Mouse (Mus musculus) brain, embryonic 18.5 days (tissue): Measurements from ENCODE around the gene Daam1.

Experiments used
- DNase-seq: peaks from one replicate; pipeline ENCODE4 v3.0.0-alpha.2; 2012; ENCODE audit warnings: low read depth, low spot score

The Daam1 gene

DNA sequence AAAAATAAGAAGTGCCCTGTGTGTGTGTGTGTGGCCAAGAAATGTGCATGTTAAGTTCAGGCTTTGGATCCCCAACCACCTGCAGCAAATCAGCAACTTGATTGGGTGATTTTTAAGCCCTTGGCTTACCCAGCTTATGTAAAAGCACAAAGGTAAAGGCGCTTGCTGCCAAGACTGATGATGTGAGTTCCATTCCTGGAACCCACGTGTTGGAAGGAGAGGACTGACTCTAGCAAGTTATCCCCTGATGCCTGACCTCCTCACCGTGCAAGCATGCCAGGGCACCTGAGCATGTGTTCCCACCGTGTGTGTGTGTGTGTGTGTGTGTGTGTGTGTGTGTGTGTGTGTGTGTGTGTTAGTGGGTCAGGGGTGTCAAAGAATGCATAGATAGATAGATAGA lies 166.5 kb downstream of the Daam1 start:
- DNase-seq = no peak

- no peak for DNase-seq
Observed at GRCm38 (mm10) chr12:71998653-71999052, 167.8 kb downstream of the Daam1 start.

DNA sequence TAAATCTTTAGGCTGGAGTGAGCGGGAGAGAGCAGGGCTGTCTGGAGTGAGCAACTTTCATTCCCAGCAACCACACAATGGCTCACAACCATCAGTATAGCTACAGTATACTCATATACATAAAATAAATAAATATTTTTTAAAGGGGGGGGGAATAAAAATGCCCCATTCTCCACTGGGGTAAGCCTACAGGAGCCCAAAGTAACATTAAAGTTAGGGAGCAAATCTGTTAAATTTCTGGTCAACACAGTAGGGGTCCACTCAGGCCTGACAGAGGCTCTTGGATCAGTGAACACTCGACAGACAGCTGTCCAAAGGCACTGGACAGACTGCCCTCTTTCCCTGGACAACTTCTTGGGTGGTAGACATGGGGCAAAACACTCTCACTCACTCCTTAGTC lies 168.8 kb downstream of the Daam1 start:
- no peak for DNase-seq

- DNase-seq = no peak
Observed at GRCm38 (mm10) chr12:72001811-72002210, 170.9 kb downstream of the Daam1 start.

- DNase-seq = no peak
Observed at GRCm38 (mm10) chr12:72005307-72005706, 174.4 kb downstream of the Daam1 start.

DNA sequence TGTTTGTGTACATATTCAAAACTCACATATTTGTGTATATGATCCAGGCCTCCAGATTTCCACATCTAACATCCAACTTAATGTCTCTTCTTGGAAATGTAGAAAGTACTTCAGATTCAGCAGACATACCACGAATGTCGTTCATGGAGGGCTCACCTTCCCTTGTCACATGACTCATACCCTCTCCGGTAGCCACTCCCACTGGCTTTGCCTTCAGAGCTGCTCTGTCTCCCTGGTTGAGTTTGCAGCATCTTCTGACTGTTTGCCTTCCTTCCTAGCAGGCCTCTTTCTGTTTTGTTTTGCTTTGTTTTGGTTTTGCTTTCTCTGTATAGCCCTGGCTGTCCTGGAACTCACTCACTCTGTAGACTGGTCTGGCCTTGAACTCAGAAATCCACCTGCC lies 176.8 kb downstream of the Daam1 start:
- no peak for DNase-seq

- DNase-seq = no peak
Observed at GRCm38 (mm10) chr12:72009051-72009902, 178.4 kb downstream of the Daam1 start.

DNA sequence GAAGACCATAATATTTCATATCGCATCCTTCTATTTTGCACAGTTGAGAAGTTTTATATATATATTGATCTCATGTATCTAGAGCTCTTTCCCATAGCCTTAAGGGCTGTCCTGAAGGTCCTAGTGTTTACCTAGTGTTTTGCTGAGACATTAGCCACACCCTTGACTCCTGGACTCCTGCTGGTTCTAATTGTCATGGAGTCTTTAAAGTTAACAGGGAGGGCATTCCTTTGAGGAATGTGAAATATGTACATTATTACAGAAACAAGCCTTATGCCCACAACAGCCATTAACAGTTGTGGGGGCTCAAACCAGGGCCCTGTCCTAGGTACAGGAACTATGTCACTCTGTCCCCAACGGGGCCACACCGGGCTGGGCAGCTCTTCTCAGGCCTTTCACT lies 180.5 kb downstream of the Daam1 start:
- DNase-seq = no peak

DNA sequence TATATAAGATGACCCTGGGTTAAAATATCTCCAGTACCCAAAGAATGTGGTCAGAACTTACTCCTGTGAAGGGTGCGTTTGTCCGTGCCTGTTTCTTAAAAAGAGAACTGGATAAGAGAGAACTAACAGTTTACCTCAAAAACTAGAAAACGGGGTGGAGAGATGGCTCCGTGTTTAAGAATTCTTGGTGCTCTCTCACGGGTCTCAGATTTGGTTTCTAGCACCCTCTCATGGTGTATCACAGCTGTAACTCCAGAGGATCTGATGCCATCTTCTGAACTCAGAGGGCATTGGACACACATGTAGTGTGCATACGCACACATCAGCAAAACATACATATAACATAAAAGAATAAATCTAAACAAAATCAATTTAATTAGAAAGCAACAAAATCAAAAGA lies 181.2 kb downstream of the Daam1 start:
- no peak for DNase-seq

- peak; percentile 26 for DNase-seq
Observed at GRCm38 (mm10) chr12:72013711-72014354, 183.0 kb downstream of the Daam1 start.

GRCm38 (mm10) chr12:72014355-72014776 lies 183.5 kb downstream of the Daam1 start:
- no peak for DNase-seq

- DNase-seq = no peak
Observed at GRCm38 (mm10) chr12:72015296-72015695, 184.4 kb downstream of the Daam1 start.

GRCm38 (mm10) chr12:72020285-72020684 lies 189.4 kb downstream of the Daam1 start:
- DNase-seq = no peak

GRCm38 (mm10) chr12:72021543-72021942 lies 190.7 kb downstream of the Daam1 start:
- DNase-seq = no peak

DNA sequence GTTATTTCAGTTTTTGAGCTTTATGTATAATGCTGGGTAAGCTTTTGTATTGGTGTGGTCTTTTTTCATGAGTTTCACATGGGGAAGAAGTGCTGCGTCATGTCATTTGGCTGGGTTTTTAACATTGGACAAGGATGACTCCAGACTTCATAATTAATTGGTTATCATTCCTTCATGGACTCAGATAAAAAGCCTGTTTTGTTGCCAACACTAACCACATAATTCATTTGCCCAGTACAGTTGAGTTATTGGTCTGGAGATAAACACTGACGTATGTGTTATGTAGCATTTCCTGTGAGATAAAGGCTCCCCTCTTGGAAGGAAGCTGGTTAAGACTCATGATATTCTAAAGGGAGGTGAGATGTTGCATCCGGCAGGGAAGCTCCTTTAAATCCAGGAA lies 191.9 kb downstream of the Daam1 start:
- no peak for DNase-seq

GRCm38 (mm10) chr12:72023572-72023971 lies 192.7 kb downstream of the Daam1 start:
- DNase-seq = no peak

DNA sequence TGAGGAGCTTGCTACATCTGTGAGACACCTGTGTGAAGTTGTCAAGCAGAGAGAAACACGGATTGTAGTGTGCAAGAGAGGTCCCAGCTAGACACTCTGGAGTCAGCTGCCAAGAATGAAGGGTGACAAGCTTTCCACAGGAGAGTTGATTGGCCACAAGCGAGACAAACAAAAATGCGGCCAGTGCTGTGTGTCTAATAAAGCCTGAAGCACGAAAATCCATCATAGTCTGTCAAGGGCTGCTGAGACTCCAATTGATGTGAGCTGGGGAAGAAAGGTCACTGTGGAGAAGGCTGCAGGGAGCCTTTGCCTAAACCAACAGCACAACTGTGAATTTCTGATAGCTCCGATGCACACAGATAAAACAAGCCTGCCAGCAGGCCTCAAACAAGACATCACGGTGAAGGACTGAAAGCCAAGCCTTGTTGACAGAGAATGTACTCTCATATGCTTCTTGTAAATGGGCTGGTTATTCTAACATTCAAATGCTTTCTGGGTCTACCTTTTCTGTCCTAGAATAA lies 194.5 kb downstream of the Daam1 start:
- DNase-seq = no peak

- DNase-seq = no peak
Observed at GRCm38 (mm10) chr12:72031171-72031570, 200.3 kb downstream of the Daam1 start.

DNA sequence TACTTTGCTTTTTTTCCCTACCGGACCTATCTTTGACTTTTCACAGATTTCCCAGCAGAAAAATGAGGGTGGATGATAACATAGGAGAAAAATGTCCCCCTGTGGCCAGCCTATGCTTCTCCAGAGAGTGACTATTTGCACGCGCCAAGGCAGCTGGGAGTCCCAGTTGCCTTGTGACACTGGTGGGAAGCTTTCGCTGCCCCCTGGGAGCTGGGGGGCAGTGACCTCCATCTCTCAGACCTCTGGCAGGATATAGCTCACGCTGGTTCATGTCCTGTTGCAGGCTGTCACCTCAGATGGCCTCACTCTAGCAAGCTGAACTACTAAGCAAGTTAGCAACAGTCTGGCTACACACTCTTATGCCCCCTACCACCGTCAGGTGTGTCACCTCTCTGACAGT lies 200.9 kb downstream of the Daam1 start:
- DNase-seq = no peak

GRCm38 (mm10) chr12:72036097-72036661 lies 205.3 kb downstream of the Daam1 start:
- DNase-seq = no peak

DNA sequence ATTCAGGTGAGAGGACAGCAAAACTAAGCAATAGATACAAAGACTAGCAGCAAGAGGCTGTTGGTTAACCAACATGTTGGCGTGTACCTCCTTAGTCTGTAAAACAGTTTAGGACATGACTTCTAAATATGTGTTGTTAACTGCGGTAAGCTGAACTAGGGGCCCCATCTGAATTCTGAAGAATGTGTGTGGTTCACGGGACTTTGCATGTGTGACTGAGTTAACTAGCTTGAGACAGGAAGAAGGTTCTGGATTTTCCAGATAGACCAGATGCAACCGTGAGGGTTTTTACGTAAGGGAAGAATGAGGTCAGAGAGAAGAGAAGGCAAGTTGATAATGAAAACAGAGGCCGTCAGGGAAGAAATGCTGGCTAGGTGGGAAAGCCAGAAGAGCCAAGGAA lies 206.2 kb downstream of the Daam1 start:
- no peak for DNase-seq

- DNase-seq = no peak
Observed at GRCm38 (mm10) chr12:72038866-72039265, 208.0 kb downstream of the Daam1 start.

- no peak for DNase-seq
Observed at GRCm38 (mm10) chr12:72039501-72039900, 208.6 kb downstream of the Daam1 start.
